Mouse (Mus musculus): Measurements from ENCODE around the gene Olfr43.

Olfr43 gene

DNA sequence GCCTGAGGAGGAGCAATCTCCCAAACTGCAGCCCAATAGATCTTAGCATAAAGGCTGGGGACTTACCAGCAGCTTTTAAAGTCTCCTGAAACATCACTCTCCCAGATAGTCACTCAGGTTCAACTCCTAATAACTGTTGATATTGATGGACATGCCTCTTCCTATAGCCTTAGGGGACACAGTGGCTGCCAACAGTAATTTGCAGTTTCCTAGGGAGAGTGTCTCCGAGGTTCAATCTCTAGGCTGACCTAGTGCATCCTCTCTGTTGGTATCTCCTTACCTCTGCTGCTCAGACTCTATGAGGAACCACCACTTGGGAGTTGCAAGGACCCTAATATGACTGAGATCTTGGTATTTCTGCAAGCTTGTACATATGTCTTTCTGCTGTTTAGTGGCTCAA is at the start of gene Olfr43:
Olfr43 (minus strand) TSS at position 101 of the 400 bp plus-strand sequence.
- DNase-seq (ENCODE audit: low spot score): no peak

DNA sequence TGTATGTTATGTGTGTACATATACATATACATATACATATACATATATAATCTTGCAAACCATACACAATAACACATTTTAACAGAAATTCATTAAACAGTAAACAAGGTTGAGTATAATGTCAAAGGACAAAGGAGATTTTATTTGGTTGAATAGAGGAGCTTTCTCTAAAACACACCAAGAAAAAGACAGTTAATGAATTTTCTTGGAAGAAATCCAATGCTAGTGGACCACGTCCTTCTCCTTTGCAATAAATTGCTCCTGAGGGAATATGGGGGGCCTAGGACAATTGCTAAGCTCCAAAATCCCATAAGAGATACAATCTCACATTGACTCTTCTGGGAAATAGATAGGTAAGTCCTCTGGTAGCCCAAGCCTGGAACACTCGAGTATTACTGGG is 48.3 kb upstream of the Olfr43 start, which contains the start of gene Olfr406:
Olfr406 (plus strand) TSS at position 301 of the 400 bp plus-strand sequence.
- DNase-seq (ENCODE audit: low spot score): no peak

GRCm38 (mm10) chr11:74241201-74241600 is 30.0 kb upstream of the Olfr43 start:
- no peak for DNase-seq (ENCODE audit: low spot score)

- DNase-seq (ENCODE audit: low spot score): no peak
Measured at GRCm38 (mm10) chr11:74185949-74186348, 25.2 kb downstream of the Olfr43 start, which contains the start of gene Olfr403. TSS of gene Olfr403 (plus strand) at chr11:74186249.

DNA sequence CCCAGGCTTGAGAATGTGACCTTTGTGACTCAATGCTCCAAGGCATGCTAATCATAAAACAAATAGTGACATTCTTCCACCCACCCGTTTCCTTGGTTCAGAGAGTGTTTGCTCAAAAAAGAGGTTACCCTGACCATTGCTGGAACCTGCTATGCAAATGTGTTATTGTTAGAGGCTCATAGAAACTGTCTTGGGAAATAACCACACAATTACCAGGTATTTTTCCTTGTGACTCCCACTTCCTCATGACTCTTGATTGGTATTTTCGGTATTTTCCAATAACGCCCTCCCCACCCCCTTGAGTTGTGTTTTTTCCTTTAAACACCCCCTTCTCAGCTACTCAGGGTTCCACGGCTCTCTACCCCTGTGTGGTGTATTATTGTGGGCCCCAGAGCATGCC is 27.4 kb downstream of the Olfr43 start:
- no peak for DNase-seq (ENCODE audit: low spot score)

GRCm38 (mm10) chr11:74183168-74183567 is 28.0 kb downstream of the Olfr43 start:
- no peak for DNase-seq (ENCODE audit: low spot score)

GRCm38 (mm10) chr11:74168771-74169170 is 42.4 kb downstream of the Olfr43 start:
- no peak for DNase-seq (ENCODE audit: low spot score)

Data from c-Kit-positive CD71-positive TER-119-positive erythroid progenitor cells, embryonic 14.5 days (primary cell).